Mouse (Mus musculus): ENCODE results near the gene Ptprn2. TPM values are rescaled to one million over a fixed set of nuclear protein-coding genes. Genes with fewer than 3 reads are reported as not detected.

The Ptprn2 gene
- polyA plus RNA-seq, 1 experiment from 2014 or later = 0.25 TPM

DNA sequence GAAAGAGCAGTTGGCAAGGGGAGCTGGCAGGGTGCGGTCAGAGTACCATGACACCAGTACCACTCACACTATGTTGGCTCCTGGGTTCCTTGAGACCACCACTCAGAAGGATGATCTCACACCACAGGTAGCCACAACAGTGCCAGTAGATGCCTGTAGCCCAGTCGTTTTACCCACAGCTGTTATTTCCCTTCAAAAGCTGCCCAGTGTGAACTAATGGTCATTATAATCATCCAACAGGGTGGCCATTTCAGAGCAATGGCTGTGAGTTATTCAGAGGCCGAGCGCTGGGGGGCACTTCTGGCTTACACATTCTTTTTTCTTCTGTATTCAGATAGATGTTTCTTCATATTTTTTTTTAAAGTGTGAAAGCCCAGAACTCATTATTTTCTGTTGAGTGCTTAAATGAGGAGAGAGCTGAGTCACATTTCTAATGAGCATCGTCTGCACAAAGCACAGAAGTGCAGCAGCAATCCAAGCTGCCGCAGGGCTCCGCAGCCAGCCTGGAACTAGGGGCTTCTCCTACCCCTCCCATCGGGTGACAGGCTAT is 357.3 kb downstream of the Ptprn2 start:
- Histone ChIP-seq H3K4me1 (replicated peaks) (no peaks in the 10 kb centered on the region), H3K9ac (replicated peaks) (no peak overlapping the region), H3K36me3 (no peaks in the 10 kb centered on the region), H3K27me3 (no peaks in the 10 kb centered on the region), H3K4me3 (replicated peaks) (no peak overlapping the region), H3K4me2 (no peak overlapping the region), H3K9me3 (no peaks in the 10 kb centered on the region), H3K27ac (no peak overlapping the region)
- no peak for ATAC-seq (ENCODE audit: insufficient number of reproducible peaks, insufficient read depth, low FRiP score, low TSS enrichment, low read depth)
- WGBS = 70% methylated on average over 8 of the region's 8 CpGs

DNA sequence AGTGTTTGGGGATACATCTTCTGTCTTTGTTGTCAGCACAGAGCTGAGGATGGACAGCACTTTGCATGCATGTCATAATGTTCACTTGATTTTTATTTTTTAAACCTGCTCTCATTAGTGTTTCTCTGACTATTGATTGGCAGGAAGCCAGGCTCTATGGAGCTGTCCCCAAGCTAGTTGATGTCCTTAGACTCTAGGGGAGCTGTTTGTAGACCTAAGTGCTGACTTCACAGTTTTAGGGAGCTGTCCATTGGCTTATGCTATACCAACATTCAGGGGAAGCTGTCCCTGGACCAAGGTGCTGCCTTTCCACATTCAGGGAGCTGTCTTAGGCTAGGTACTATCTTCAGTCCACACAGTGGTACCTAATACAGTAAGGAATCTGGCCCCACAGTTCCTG is 360.7 kb downstream of the Ptprn2 start:
- Histone ChIP-seq H3K4me1 (replicated peaks) (no peaks in the 10 kb centered on the region), H3K4me3 (replicated peaks) (no peak overlapping the region), H3K27me3 (no peaks in the 10 kb centered on the region), H3K4me2 (no peak overlapping the region), H3K9me3 (no peaks in the 10 kb centered on the region), H3K27ac (no peak overlapping the region), H3K9ac (replicated peaks) (no peak overlapping the region), H3K36me3 (no peaks in the 10 kb centered on the region)
- no peak for ATAC-seq (ENCODE audit: insufficient number of reproducible peaks, insufficient read depth, low FRiP score, low TSS enrichment, low read depth)

DNA sequence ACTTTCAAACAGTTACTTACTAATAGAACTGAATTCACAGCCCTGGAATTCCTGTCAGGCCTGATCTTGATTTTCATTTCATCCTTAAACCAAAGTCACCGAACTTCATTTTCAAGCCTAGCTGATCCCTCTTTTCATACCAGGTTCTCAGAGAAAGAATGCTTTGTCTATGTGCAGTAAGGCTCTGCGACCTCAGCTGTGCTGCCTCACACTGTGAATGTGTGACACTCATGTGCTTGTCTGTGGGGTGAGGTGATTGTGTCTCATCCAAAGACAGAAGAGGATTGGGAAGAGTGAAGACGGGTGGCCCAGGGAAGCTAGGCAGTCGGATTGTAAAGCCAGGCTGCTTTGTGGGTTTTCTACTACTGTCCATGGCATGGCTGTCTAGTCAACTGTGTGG is 361.5 kb downstream of the Ptprn2 start:
- no peak overlapping the region for H3K27ac ChIP-seq
- no peak overlapping the region for H3K4me2 ChIP-seq
- no peaks in the 10 kb centered on the region for H3K36me3 ChIP-seq
- no peak overlapping the region for H3K9ac ChIP-seq (replicated peaks)
- H3K4me3 ChIP-seq (replicated peaks) = no peak overlapping the region
- H3K4me1 ChIP-seq (replicated peaks) = no peaks in the 10 kb centered on the region
- no peaks in the 10 kb centered on the region for H3K9me3 ChIP-seq
- 81% methylated on average over 4 of the region's 4 CpGs for WGBS
- no peak for ATAC-seq (ENCODE audit: insufficient number of reproducible peaks, insufficient read depth, low FRiP score, low TSS enrichment, low read depth)
- no peaks in the 10 kb centered on the region for H3K27me3 ChIP-seq

DNA sequence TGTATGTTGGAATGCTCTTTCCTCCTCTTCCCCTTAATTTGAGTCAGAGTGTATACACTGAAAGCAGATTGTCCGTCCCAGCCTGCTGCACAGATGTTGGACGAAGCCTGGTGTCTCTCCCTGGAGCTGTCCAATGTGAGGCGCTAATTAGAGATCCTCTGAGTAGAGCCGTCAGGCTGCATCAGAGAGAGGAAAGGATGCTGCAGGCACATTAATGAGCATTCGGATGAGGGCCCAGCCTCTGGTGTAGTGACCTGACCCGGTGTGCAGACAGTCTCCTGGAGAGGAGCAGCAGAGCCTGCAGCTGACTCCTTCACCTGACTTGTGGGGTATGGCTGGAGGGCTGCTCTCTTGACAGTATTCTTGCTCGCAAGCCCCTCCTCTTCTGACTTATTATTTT is 370.8 kb downstream of the Ptprn2 start:
- H3K4me3 ChIP-seq (replicated peaks) = no peak overlapping the region
- WGBS = 57% methylated on average over 7 of the region's 7 CpGs
- no peaks in the 10 kb centered on the region for H3K9me3 ChIP-seq
- no peak for ATAC-seq (ENCODE audit: insufficient number of reproducible peaks, insufficient read depth, low FRiP score, low TSS enrichment, low read depth)
- no peak overlapping the region for H3K4me2 ChIP-seq
- no peak overlapping the region for H3K27ac ChIP-seq
- no peaks in the 10 kb centered on the region for H3K27me3 ChIP-seq
- H3K9ac ChIP-seq (replicated peaks) = no peak overlapping the region
- H3K4me1 ChIP-seq (replicated peaks) = no peaks in the 10 kb centered on the region
- no peaks in the 10 kb centered on the region for H3K36me3 ChIP-seq

DNA sequence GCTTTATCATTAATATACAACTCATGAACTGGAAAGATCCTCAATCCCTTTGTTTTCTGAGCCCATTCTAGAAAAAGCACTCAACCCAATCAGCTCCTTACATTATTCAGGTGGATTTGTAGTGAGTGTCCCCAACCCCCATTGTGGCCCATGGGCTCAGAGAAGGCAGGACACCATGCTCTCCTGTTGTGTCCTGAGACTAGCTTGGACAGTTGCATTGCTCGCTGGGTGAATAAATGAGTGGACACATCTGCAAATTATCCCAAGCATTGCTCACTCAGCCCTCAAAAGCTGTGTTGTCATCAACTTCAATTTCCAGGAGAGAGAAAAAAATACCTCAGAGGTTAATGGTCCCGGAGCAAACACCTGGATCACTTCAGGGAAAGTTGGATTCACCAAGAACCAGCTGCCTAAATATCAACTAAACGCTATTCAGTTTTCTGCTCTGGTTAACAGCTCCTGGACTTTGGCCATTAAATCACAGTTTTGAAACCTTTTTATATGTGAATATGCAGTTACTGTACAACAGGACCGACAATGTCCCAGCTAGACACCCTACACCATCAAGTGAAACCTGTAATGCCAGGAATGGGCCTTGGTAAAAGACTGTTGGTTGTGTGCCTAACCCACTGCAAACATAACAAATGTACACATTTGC is 376.0 kb downstream of the Ptprn2 start:
- ATAC-seq (ENCODE audit: insufficient number of reproducible peaks, insufficient read depth, low FRiP score, low TSS enrichment, low read depth) = no peak
- 84% methylated on average over 4 of the region's 4 CpGs for WGBS

DNA sequence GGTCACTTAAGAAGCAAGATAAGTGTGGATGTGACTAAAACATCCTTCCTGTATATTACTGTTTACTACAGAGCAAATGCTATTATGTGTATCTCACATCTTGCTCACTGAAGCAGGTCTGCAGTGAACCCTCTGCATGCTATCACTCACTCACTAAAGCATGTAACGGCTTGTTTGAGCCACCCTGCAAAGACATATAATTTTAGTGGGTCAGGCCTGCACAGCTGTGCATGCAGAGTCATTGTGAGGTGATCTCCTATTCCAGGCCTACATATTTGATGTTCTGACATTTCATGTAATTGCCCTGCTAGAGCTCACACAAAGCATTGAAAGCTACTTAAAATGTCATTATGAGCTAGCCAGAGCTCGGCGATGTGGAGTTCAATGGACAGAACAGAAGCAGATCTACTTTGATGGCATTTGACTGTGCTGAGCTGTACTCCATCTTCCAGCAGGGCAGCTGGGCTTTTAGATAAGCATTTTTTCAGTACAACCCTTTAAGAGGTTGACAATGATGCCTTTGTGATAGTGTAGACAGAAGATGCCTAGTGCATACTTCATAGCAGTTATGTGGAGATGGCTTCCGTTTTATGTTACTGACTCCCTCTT is 377.9 kb downstream of the Ptprn2 start:
- ATAC-seq (ENCODE audit: insufficient number of reproducible peaks, insufficient read depth, low FRiP score, low TSS enrichment, low read depth) = no peak
- H3K4me1 ChIP-seq (replicated peaks) = no peaks in the 10 kb centered on the region
- no peak overlapping the region for H3K4me3 ChIP-seq (replicated peaks)
- no peak overlapping the region for H3K27ac ChIP-seq
- H3K4me2 ChIP-seq = no peak overlapping the region
- H3K9me3 ChIP-seq = no peaks in the 10 kb centered on the region
- H3K9ac ChIP-seq (replicated peaks) = no peak overlapping the region
- WGBS = 68% methylated on average over 4 of the region's 4 CpGs
- H3K36me3 ChIP-seq = no peaks in the 10 kb centered on the region
- no peaks in the 10 kb centered on the region for H3K27me3 ChIP-seq

More for the DNA sequence above, 376.0 kb downstream of the Ptprn2 start:
- no peak overlapping the region for H3K9ac ChIP-seq (replicated peaks)
- H3K27ac ChIP-seq = no peak overlapping the region
- no peak overlapping the region for H3K4me3 ChIP-seq (replicated peaks)
- H3K9me3 ChIP-seq = no peaks in the 10 kb centered on the region
- H3K4me2 ChIP-seq = no peak overlapping the region
- H3K4me1 ChIP-seq (replicated peaks) = no peaks in the 10 kb centered on the region
- no peaks in the 10 kb centered on the region for H3K27me3 ChIP-seq
- H3K36me3 ChIP-seq = no peaks in the 10 kb centered on the region

DNA sequence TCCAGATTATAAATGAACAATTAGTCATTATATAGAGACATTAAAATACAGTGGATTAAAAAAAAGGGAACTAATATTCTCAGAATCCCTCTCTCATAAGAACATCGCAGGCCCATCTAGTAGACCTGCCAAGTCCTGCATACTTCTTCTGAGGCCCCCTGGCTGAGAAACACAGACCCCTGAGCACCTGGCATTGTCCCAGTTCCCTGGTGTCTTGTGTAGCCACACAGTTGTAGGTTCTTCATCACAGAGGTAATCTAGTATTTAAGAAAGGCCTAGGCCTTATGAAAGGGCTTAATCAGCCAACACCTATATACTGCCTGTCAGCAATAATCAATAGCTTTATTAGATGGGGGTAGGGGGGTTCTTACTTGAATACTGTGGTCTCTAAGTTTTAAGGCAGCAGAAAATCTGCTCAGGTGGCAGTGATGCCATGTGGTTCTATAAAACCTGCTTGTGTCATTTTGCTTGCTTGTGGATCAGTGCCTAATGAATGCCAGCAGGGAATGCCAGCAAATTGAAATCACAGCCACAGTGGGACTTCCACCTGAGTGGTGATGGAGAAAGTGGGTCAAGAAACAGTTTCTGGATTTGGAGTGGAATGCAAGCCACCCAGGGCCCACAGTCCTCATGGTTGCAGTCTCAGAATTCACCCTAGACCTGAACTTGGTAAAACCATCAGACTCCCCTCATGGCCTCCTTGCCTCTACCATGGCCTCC is 388.5 kb downstream of the Ptprn2 start:
- H3K9ac ChIP-seq (replicated peaks) = no peak overlapping the region
- no peak for ATAC-seq (ENCODE audit: insufficient number of reproducible peaks, insufficient read depth, low FRiP score, low TSS enrichment, low read depth)
- no peak overlapping the region for H3K27ac ChIP-seq
- no peaks in the 10 kb centered on the region for H3K9me3 ChIP-seq
- H3K4me2 ChIP-seq = no peak overlapping the region
- no peak overlapping the region for H3K4me3 ChIP-seq (replicated peaks)
- 79% methylated on average over 1 of the region's 1 CpGs for WGBS
- no peaks in the 10 kb centered on the region for H3K36me3 ChIP-seq
- no peaks in the 10 kb centered on the region for H3K27me3 ChIP-seq
- H3K4me1 ChIP-seq (replicated peaks) = no peaks in the 10 kb centered on the region

DNA sequence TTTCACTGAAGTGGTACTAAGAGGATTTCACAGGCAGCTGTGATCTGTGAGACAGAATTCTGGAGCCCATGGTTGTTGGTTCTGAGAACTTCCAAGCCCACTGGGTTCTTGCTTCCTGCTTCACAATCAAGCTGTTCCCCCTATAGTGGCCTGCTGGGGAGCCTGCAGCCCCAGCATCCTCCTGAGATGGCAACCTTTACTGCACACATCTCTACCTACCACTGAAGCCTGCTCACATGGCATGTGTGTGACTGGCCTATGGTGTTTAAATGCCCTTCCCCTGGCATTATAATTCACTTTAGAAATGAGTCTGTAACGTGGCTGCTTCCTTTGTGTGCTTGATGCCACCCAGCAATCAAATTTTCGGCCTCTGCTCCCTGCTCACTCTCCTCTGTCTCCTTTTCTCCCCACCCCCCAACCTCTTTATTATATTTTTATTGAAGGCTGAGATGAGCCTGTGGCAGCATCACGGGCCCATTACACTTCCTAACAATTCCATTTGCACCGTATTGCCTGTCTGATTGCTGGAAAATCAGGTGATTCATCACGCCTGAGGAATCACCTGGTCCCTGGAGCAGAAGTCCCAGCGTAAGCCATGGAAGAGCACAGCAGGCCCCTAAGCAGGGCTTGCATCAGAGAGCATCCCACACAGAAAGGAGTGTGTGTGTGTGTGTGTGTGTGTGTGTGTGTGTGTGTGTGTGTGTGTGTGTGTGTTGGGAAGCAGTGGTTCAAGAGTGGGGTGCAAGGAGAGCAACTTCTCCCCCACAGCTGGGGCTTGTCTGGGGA is 402.2 kb downstream of the Ptprn2 start:
- Histone ChIP-seq H3K4me2 (no peak overlapping the region), H3K27me3 (no peaks in the 10 kb centered on the region), H3K9ac (replicated peaks) (no peak overlapping the region), H3K9me3 (no peaks in the 10 kb centered on the region), H3K36me3 (no peaks in the 10 kb centered on the region), H3K27ac (no peak overlapping the region), H3K4me3 (replicated peaks) (no peak overlapping the region), H3K4me1 (replicated peaks) (no peaks in the 10 kb centered on the region)
- 74% methylated on average over 6 of the region's 6 CpGs for WGBS
- ATAC-seq (ENCODE audit: insufficient number of reproducible peaks, insufficient read depth, low FRiP score, low TSS enrichment, low read depth) = no peak

DNA sequence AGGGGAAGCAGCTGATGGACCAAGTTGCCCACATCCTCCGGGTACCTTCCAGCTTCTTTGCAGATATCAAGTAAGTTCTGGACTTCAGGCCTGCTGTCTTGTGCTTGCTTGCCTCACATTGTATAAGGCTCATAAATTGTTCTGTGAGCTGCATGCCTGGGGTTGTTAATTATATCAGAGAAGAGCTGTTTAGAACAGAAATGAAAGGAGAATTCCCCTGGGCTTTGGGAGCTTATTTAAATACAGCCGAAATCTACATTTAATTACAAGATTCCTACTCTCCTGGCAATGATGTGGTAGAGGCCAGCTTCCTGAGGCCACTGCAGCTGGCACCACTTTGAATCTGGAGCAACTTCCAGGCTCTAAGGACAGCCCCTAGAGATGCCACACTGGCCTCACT is 403.3 kb downstream of the Ptprn2 start:
- Histone ChIP-seq H3K9ac (replicated peaks) (no peak overlapping the region), H3K4me3 (replicated peaks) (no peak overlapping the region)
- 67% methylated on average over 2 of the region's 2 CpGs for WGBS

DNA sequence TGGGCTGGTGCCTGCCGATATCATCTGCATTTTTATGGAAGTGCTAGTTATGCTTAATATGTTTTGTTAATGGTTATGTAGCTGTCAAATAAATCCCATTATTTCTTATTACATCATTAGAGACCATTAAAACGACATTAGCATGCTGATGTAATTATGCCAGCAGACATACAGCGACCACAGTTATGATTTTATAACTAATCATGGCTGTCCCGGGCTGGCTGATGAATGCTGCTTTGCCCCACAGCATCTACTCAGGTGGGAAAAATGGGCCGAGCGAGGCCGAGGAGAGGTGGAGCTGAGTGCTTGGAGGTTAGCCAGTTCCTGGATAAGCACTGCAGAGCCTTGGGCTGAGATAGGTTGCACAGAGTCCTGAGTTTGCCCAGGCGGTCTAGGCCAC is 407.1 kb downstream of the Ptprn2 start:
- no peaks in the 10 kb centered on the region for H3K36me3 ChIP-seq
- WGBS = 78% methylated on average over 8 of the region's 8 CpGs
- no peak overlapping the region for H3K4me3 ChIP-seq (replicated peaks)
- no peak overlapping the region for H3K9ac ChIP-seq (replicated peaks)
- H3K9me3 ChIP-seq = no peaks in the 10 kb centered on the region
- H3K27ac ChIP-seq = no peak overlapping the region
- H3K27me3 ChIP-seq = no peaks in the 10 kb centered on the region
- H3K4me1 ChIP-seq (replicated peaks) = no peaks in the 10 kb centered on the region
- H3K4me2 ChIP-seq = no peak overlapping the region
- ATAC-seq (ENCODE audit: insufficient number of reproducible peaks, insufficient read depth, low FRiP score, low TSS enrichment, low read depth) = no peak

More for the DNA sequence above, 403.3 kb downstream of the Ptprn2 start:
- Histone ChIP-seq H3K36me3 (no peaks in the 10 kb centered on the region), H3K27me3 (no peaks in the 10 kb centered on the region), H3K4me1 (replicated peaks) (no peaks in the 10 kb centered on the region), H3K4me2 (no peak overlapping the region), H3K9me3 (no peaks in the 10 kb centered on the region), H3K27ac (no peak overlapping the region)
- no peak for ATAC-seq (ENCODE audit: insufficient number of reproducible peaks, insufficient read depth, low FRiP score, low TSS enrichment, low read depth)

DNA sequence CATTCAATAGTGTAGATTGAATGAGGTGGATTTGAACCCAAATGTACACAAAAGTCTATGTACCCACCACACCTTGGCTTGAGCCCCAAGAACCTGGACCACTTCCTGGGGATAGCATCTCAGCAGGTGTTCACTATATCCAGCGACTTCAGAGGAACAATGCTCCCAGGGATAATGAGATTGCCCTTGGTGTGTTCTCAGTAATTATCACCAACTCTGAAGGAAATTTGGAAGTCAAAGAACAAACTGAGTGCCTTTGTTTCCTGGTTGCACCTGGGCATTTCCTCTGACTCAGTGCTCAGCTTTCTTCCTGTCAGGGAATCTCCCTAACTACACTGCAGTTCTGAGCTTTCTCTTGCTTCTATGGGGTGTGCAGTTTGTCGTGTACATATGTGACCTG is 411.1 kb downstream of the Ptprn2 start:
- no peak overlapping the region for H3K27ac ChIP-seq
- no peak for ATAC-seq (ENCODE audit: insufficient number of reproducible peaks, insufficient read depth, low FRiP score, low TSS enrichment, low read depth)
- no peak overlapping the region for H3K4me2 ChIP-seq
- 64% methylated on average over 2 of the region's 2 CpGs for WGBS
- no peak overlapping the region for H3K9ac ChIP-seq (replicated peaks)
- no peaks in the 10 kb centered on the region for H3K9me3 ChIP-seq
- H3K4me3 ChIP-seq (replicated peaks) = no peak overlapping the region
- no peaks in the 10 kb centered on the region for H3K36me3 ChIP-seq
- H3K4me1 ChIP-seq (replicated peaks) = no peaks in the 10 kb centered on the region
- no peaks in the 10 kb centered on the region for H3K27me3 ChIP-seq

Measured in limb, embryonic 12.5 days (tissue).